Mouse (Mus musculus) brain, adult 2 months (tissue): ENCODE results near the gene Ffar3.
"Not testable (repeated sequence)": the region's sequence is repeated elsewhere in the genome, so short reads cannot be mapped to it uniquely, and the experiment has no call there.

ENCODE experiments used
- DNase-seq: peaks from one replicate; pipeline ENCODE4 v3.0.0; 2011; ENCODE audit warnings: low read depth, low spot score

Gene Ffar3

GRCm38 (mm10) chr7:30844676-30845297 is 11.2 kb downstream of the Ffar3 start:
- peak; percentile 36 for DNase-seq

DNA sequence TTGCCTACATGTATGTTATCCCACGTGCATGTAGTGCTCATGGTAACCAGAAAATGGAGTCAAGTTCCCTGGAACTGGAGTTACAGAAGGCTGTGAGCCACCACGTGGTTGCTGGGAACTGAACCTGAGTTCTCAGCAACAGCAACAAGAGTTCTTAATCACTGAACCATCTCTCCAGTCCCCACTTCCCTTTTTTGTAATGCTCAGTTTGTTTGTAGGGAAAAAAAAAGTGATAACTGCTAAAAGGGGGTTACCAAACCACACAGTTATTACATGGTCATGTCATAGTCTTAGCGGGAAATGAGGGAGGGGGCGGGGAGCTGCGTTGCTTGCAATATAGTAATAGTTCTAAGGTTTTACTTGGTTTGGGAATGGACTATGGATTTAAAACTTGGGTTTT is 13.9 kb downstream of the Ffar3 start:
- no peak for DNase-seq

DNA sequence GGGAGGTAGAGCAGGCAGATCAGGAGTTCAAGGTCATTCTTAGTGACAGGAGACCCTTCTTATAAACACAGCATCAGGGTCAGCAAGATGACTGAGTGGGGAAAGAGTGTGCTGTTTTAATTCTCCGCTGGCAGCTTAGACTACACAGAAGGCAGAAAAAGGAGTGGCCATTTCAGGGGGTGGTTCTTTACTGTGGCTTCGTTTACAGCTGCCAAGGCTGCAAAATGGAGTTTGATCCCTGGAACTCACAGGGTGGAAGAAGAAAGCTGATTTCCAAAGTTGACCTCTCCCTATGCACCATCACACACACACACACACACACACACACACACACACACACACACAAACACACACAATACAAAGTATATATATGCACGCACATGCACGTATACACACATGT is 14.6 kb downstream of the Ffar3 start:
- no peak for DNase-seq

- DNase-seq, result no peak
Observed at GRCm38 (mm10) chr7:30840306-30840705, 15.7 kb downstream of the Ffar3 start.

DNA sequence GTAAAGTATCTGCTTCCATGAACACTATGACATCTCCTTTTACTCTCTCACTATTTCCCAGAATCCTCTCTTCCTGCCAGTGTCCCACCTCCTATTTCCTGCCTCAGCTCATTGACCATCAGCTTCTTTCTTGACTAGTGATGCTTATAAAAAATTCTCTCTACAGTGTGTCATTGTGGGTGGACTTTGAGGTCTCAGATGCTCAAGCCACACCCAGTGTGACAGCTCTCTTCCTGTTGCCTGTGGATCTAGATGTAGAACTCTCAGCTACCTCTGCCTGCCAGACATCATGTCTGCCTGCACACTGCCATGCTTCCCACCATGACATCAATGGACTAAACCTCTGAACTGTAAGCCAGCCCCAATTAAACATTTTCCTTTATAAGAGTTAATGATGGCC is 18.7 kb downstream of the Ffar3 start:
- no peak for DNase-seq

DNA sequence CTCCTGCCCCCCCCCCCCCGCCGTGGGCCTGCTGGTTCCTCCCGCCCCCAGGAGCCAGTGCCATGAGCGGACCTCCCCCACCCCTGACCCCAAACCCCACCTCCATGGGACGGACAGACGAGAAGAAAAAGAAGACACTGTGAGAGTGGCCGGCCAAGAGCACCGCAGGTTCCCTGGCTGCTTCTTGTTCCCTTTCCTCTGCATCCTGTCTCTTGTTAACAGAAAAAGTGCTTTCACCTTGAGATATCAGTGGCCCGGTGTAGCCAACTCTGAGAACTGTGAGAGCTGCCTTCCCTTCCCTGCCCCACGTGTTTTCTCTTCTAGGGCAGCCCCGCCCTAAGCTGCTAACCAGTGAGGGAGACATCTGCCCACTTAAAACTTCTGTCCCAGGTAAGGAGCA is 23.3 kb downstream of the Ffar3 start:
- not testable (repeated sequence) for DNase-seq

DNA sequence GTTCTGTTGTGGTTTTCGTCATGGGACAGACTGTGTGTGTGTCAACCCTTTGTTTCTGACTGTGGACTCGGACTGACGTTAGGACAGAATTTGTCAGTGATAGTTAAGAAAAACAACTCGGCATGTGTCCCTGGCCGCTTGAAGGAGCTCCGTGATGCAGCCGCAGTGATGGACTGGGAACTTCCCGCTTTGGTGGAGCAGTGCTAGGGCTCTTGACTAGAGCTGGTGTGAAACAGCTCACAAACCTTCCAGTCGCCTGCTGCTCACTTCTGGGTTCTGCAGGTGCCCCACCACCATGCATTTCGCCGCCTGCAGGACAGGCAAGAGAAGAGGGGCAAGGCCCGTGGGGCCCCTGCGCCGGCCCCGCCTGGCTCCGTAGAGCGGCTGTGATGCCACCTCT is 23.7 kb downstream of the Ffar3 start:
- DNase-seq, result no peak

DNA sequence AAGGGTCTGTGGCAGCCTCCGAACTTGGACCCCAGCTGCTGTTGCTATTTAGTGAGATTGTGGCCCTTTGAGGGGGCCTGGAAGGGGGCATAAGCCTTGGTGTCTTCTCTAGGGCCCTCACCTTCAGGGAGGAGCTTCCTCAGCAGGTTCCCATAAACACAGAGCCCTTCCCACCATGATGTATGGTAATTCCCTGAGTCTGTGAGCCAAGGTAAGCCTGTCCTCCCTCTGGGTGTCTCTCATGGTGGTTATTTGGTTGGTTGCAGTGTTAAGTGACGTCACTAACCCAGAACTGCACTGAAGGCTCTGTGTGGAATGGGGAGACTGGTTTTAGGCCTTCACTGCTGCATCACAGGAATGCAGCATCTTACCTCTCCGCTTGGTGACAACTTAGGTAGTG is 26.6 kb downstream of the Ffar3 start:
- no peak for DNase-seq

- DNase-seq, result not testable (repeated sequence)
Observed at GRCm38 (mm10) chr7:30828871-30829270, 27.1 kb downstream of the Ffar3 start.

- DNase-seq, result no peak
Observed at GRCm38 (mm10) chr7:30826660-30827059, 29.3 kb downstream of the Ffar3 start.

DNA sequence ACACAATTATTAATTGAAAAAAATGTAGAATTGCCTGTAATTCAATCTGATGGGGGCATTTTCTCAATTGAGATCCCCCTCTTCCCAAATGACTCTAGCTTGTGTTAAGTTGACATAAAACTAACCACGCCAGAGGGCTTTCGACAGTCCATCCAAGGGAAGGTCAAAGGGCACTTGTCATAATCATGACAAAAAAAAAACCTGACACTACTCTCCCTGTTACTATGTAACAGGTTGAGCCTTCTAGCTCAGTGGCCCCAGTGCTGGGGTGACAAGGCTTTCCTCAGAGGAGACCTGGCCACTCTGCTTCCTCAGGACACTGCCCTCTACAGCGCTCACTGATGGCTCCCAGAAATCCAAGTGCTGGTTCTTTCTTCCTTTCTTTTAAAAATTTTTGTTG is 31.7 kb downstream of the Ffar3 start:
- no peak for DNase-seq

GRCm38 (mm10) chr7:30823675-30824074 is 32.3 kb downstream of the Ffar3 start, which contains the start of gene Ffar2:
Gene Ffar2, minus strand, starts transcription at chr7:30823775.
- DNase-seq, result no peak

DNA sequence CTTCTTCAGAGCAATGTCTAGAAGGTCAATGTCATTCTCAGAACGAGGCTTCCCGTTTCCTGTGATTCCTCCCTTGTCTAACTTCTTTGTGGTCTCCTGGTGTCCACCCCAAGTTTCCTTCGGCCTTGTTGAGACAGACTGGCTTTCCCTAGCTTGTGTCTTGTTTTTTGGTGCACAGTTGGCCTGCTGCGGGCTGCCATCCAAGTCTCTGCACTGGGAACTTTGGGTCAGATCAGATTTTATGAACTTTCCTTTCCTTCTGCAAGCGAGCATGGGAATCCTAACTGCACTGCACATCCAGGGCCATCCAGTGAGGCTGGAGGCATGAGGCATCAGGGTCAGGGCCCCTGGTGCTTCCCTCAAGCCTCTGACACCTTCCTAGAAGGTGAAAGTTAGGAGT is 34.4 kb downstream of the Ffar3 start:
- DNase-seq, result no peak

DNA sequence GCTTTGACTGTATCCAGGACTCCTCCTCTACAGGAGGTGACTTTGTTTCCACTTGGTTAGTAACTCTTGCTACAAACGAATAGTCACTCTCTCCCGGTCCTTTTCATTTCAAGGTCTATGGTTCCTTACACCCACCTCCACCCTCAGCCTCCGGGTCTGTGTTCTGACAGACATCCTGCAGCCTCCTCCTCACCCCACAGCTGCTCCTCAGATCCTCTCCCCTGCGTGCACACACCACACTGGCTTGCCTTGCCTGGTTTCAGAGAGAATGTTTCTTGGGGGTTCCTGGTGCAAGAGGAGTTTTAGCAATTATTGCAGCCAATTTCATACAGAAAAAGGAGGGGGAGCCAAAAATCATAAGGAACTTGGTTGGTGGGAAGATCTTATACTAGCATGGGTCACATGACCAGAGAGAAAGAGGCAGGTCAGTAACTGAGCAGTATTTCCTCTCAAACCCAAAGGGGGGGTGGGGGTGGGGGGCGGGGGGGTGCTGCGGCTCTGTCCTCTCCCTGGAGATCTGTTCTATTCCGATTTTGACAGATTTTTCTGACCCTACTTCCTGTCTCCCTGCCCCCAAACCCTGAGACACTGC is 35.0 kb downstream of the Ffar3 start:
- peak; percentile 44 for DNase-seq

- no peak for DNase-seq
Observed at GRCm38 (mm10) chr7:30820131-30820530, 35.8 kb downstream of the Ffar3 start.

GRCm38 (mm10) chr7:30812291-30812807 is 43.6 kb downstream of the Ffar3 start:
- peak; percentile 14 for DNase-seq

GRCm38 (mm10) chr7:30811757-30812290 is 44.2 kb downstream of the Ffar3 start:
- DNase-seq, result no peak

- no peak for DNase-seq
Observed at GRCm38 (mm10) chr7:30810319-30810718, 45.7 kb downstream of the Ffar3 start.

DNA sequence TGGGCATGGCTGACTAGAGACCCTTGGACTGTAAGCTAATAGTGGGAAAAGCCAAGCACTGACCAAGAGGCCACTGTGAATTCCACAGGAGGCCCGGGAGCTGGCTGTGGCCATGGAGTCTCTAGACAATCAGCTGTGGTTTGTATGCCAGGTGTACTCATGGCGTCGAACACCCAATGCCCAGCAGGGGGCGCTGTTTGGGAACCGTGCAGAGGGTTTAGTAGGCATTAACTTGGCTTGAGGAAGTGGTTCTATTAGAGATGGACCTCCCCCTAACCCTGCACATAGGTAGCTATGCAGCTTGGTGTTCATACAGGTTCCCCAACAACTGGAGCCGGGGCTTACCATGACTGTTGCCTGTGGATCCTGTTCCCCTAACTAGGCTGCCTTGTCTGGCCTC is 50.1 kb downstream of the Ffar3 start:
- no peak for DNase-seq
